Mouse (Mus musculus): ENCODE measurements around the gene Scn8a. TPM values are rescaled to one million over a fixed set of nuclear protein-coding genes. Genes with fewer than 3 reads are reported as not detected.

Gene Scn8a
- polyA plus RNA-seq, 1 experiment from 2014 or later, result 29.2 TPM

GRCm38 (mm10) chr15:100884481-100884880, 14.8 kb downstream of the Scn8a start:
- no peak overlapping the region for H3K4me3 ChIP-seq (replicated peaks)
- H3K4me2 ChIP-seq, result no peak overlapping the region
- 86% methylated on average over 6 of the region's 6 CpGs for WGBS
- no peak overlapping the region for H3K9ac ChIP-seq (replicated peaks)
- H3K4me1 ChIP-seq, result no peaks in the 10 kb centered on the region
- H3K9me3 ChIP-seq (replicated peaks), result no peaks in the 10 kb centered on the region
- no peaks in the 10 kb centered on the region for H3K36me3 ChIP-seq
- H3K27me3 ChIP-seq (replicated peaks), result no peaks in the 10 kb centered on the region
- no peak for ATAC-seq (ENCODE audit: low FRiP score)
- no peak overlapping the region for H3K27ac ChIP-seq (replicated peaks)

GRCm38 (mm10) chr15:100891962-100892361, 22.3 kb downstream of the Scn8a start:
- no peak for ATAC-seq (ENCODE audit: low FRiP score)
- Histone ChIP-seq H3K27me3 (replicated peaks) (no peaks in the 10 kb centered on the region), H3K9ac (replicated peaks) (no peak overlapping the region), H3K27ac (replicated peaks) (no peak overlapping the region), H3K4me1 (peaks cover 5% of the 10 kb centered on the region), H3K4me2 (peak overlapping the region; percentile 32), H3K36me3 (peaks cover 8% of the 10 kb centered on the region), H3K9me3 (replicated peaks) (no peaks in the 10 kb centered on the region), H3K4me3 (replicated peaks) (no peak overlapping the region)
- WGBS, result 53% methylated on average over 13 of the region's 13 CpGs

- Histone ChIP-seq H3K4me1 (peaks cover 5% of the 10 kb centered on the region), H3K27ac (replicated peaks) (no peak overlapping the region), H3K4me3 (replicated peaks) (no peak overlapping the region), H3K9me3 (replicated peaks) (no peaks in the 10 kb centered on the region), H3K9ac (replicated peaks) (no peak overlapping the region), H3K4me2 (no peak overlapping the region), H3K36me3 (peaks cover 16% of the 10 kb centered on the region), H3K27me3 (replicated peaks) (no peaks in the 10 kb centered on the region)
- 97% methylated on average over 23 of the region's 23 CpGs for WGBS
- no peak for ATAC-seq (ENCODE audit: low FRiP score)
These were observed 26.8 kb downstream of the Scn8a start for GRCm38 (mm10) chr15:100896502-100896901.

- H3K4me2 ChIP-seq, result no peak overlapping the region
- H3K36me3 ChIP-seq, result peaks cover 8% of the 10 kb centered on the region; the same call in 1 of the 2 replicates
- no peaks in the 10 kb centered on the region for H3K9me3 ChIP-seq (replicated peaks)
- WGBS, result 63% methylated on average over 9 of the region's 9 CpGs
- no peak for ATAC-seq (ENCODE audit: low FRiP score)
- no peaks in the 10 kb centered on the region for H3K27me3 ChIP-seq (replicated peaks)
- H3K4me1 ChIP-seq, result peaks cover 9% of the 10 kb centered on the region
- H3K4me3 ChIP-seq (replicated peaks), result no peak overlapping the region
- no peak overlapping the region for H3K27ac ChIP-seq (replicated peaks)
- no peak overlapping the region for H3K9ac ChIP-seq (replicated peaks)
These were observed 34.2 kb downstream of the Scn8a start for GRCm38 (mm10) chr15:100903811-100904210.

GRCm38 (mm10) chr15:100905006-100905405, 35.3 kb downstream of the Scn8a start:
- ATAC-seq (ENCODE audit: low FRiP score), result no peak
- no peak overlapping the region for H3K4me2 ChIP-seq

GRCm38 (mm10) chr15:100905751-100906150, 36.1 kb downstream of the Scn8a start:
- Histone ChIP-seq H3K4me1 (peaks cover 29% of the 10 kb centered on the region), H3K36me3 (no peaks in the 10 kb centered on the region), H3K9ac (replicated peaks) (no peak overlapping the region), H3K9me3 (replicated peaks) (no peaks in the 10 kb centered on the region), H3K27me3 (replicated peaks) (no peaks in the 10 kb centered on the region), H3K4me2 (no peak overlapping the region), H3K27ac (replicated peaks) (no peak overlapping the region), H3K4me3 (replicated peaks) (no peak overlapping the region)
- no peak for ATAC-seq (ENCODE audit: low FRiP score)
- whole genome bisulfite sequencing, result 83% methylated on average over 8 of the region's 8 CpGs

More at GRCm38 (mm10) chr15:100905006-100905405, 35.3 kb downstream of the Scn8a start:
- peaks cover 5% of the 10 kb centered on the region; the same call in 1 of the 2 replicates for H3K36me3 ChIP-seq
- H3K27ac ChIP-seq (replicated peaks), result no peak overlapping the region
- H3K9ac ChIP-seq (replicated peaks), result no peak overlapping the region
- H3K4me3 ChIP-seq (replicated peaks), result no peak overlapping the region
- 41% methylated on average over 2 of the region's 2 CpGs for WGBS
- peaks cover 21% of the 10 kb centered on the region for H3K4me1 ChIP-seq
- no peaks in the 10 kb centered on the region for H3K9me3 ChIP-seq (replicated peaks)
- H3K27me3 ChIP-seq (replicated peaks), result no peaks in the 10 kb centered on the region

GRCm38 (mm10) chr15:100908817-100909216, 39.2 kb downstream of the Scn8a start:
- Histone ChIP-seq H3K36me3 (no peaks in the 10 kb centered on the region), H3K4me3 (replicated peaks) (no peak overlapping the region), H3K9ac (replicated peaks) (no peak overlapping the region), H3K27me3 (replicated peaks) (no peaks in the 10 kb centered on the region), H3K4me2 (no peak overlapping the region), H3K27ac (replicated peaks) (peak overlapping the region; percentile 64; the same call in 1 of the 2 replicates), H3K4me1 (peaks cover 31% of the 10 kb centered on the region), H3K9me3 (replicated peaks) (no peaks in the 10 kb centered on the region)
- 28% methylated on average over 3 of the region's 3 CpGs for WGBS
- no peak for ATAC-seq (ENCODE audit: low FRiP score)

GRCm38 (mm10) chr15:100909734-100910163, 40.1 kb downstream of the Scn8a start:
- Histone ChIP-seq H3K4me3 (replicated peaks) (no peak overlapping the region), H3K27me3 (replicated peaks) (no peaks in the 10 kb centered on the region), H3K9me3 (replicated peaks) (no peaks in the 10 kb centered on the region), H3K4me1 (peaks cover 32% of the 10 kb centered on the region), H3K9ac (replicated peaks) (no peak overlapping the region), H3K4me2 (no peak overlapping the region), H3K36me3 (no peaks in the 10 kb centered on the region), H3K27ac (replicated peaks) (peak overlapping the region; percentile 64)
- ATAC-seq (ENCODE audit: low FRiP score), result no peak
- 13% methylated on average over 3 of the region's 3 CpGs for WGBS

- H3K27me3 ChIP-seq (replicated peaks), result no peaks in the 10 kb centered on the region
- H3K9me3 ChIP-seq (replicated peaks), result no peaks in the 10 kb centered on the region
- ATAC-seq (ENCODE audit: low FRiP score), result no peak
- 38% methylated on average over 10 of the region's 10 CpGs for WGBS
- H3K4me3 ChIP-seq (replicated peaks), result no peak overlapping the region
- H3K36me3 ChIP-seq, result no peaks in the 10 kb centered on the region
- no peak overlapping the region for H3K9ac ChIP-seq (replicated peaks)
- H3K27ac ChIP-seq (replicated peaks), result peak overlapping the region; percentile 64
- H3K4me1 ChIP-seq, result peaks cover 37% of the 10 kb centered on the region
- no peak overlapping the region; the same call in 1 of the 2 replicates for H3K4me2 ChIP-seq
These were observed 40.8 kb downstream of the Scn8a start for GRCm38 (mm10) chr15:100910381-100910841.

- Histone ChIP-seq H3K27me3 (replicated peaks) (no peaks in the 10 kb centered on the region), H3K4me1 (peaks cover 37% of the 10 kb centered on the region), H3K9ac (replicated peaks) (no peak overlapping the region), H3K27ac (replicated peaks) (no peak overlapping the region), H3K9me3 (replicated peaks) (no peaks in the 10 kb centered on the region), H3K4me3 (replicated peaks) (no peak overlapping the region), H3K36me3 (no peaks in the 10 kb centered on the region), H3K4me2 (no peak overlapping the region)
- 84% methylated on average over 3 of the region's 3 CpGs for WGBS
- no peak for ATAC-seq (ENCODE audit: low FRiP score)
These were observed 43.1 kb downstream of the Scn8a start for GRCm38 (mm10) chr15:100912676-100913266.

GRCm38 (mm10) chr15:100914734-100915242, 45.1 kb downstream of the Scn8a start:
- Histone ChIP-seq H3K4me1 (peaks cover 32% of the 10 kb centered on the region), H3K9me3 (replicated peaks) (no peaks in the 10 kb centered on the region), H3K27ac (replicated peaks) (no peak overlapping the region), H3K9ac (replicated peaks) (peak overlapping the region; percentile 34; the same call in 1 of the 2 replicates), H3K36me3 (no peaks in the 10 kb centered on the region), H3K4me3 (replicated peaks) (peak overlapping the region; percentile 32), H3K27me3 (replicated peaks) (no peaks in the 10 kb centered on the region), H3K4me2 (peak overlapping the region; percentile 58)
- peak; percentile 64; the same call in 1 of the 2 replicates for ATAC-seq (ENCODE audit: low FRiP score)
- 5% methylated on average over 24 of the region's 24 CpGs for WGBS

GRCm38 (mm10) chr15:100918046-100918445, 48.4 kb downstream of the Scn8a start:
- H3K36me3 ChIP-seq, result no peaks in the 10 kb centered on the region
- no peak for ATAC-seq (ENCODE audit: low FRiP score)
- H3K27ac ChIP-seq (replicated peaks), result 0 out of 2 replicates have a peak overlapping the region, but pooled peaks have one; percentile 13

More at GRCm38 (mm10) chr15:100918046-100918445, 48.4 kb downstream of the Scn8a start:
- H3K27me3 ChIP-seq (replicated peaks), result no peaks in the 10 kb centered on the region
- no peak overlapping the region for H3K9ac ChIP-seq (replicated peaks)
- no peaks in the 10 kb centered on the region for H3K9me3 ChIP-seq (replicated peaks)
- H3K4me2 ChIP-seq, result no peak overlapping the region
- no peak overlapping the region for H3K4me3 ChIP-seq (replicated peaks)
- 49% methylated on average over 4 of the region's 4 CpGs for WGBS
- peaks cover 22% of the 10 kb centered on the region for H3K4me1 ChIP-seq
